Mouse (Mus musculus) thymus, postnatal 0 days (tissue): ENCODE measurements around the gene Pde4d. TPM values are rescaled to one million over a fixed set of nuclear protein-coding genes. Genes with fewer than 3 reads are reported as not detected.
A peak's percentile ranks its signal among the peaks of the same experiment; 100 is the strongest.

Experiments
- DNase-seq: peaks from one replicate; pipeline ENCODE4 v3.0.0-alpha.2; 2015; ENCODE audit warnings: low spot score
- microRNA counts: library from miRNA; unstranded; fragments of <30 nt; microRNA quantifications from one replicate; lab custom pipeline; 2015
- microRNA-seq: library from miRNA; unstranded; fragments of <30 nt; microRNA quantifications from one replicate; pipeline ENCODE4, GENCODE M21; 2016; ENCODE audit warnings: borderline number of aligned reads
- polyA plus RNA-seq: library from polyadenylated mRNA; unstranded; fragments of >200 nt; fragmentation: Nextera tagmentation; extraction: Ambion mirVana; gene quantifications from 2 replicates; pipeline ENCODE4 v1.2.1, GENCODE M21; 2015

Pde4d gene
- polyA plus RNA-seq, 1 experiment from 2014 or later: 16.5 TPM

GRCm38 (mm10) chr13:109954189-109954588 lies 1504.4 kb downstream of the Pde4d start:
- no peak for DNase-seq

DNA sequence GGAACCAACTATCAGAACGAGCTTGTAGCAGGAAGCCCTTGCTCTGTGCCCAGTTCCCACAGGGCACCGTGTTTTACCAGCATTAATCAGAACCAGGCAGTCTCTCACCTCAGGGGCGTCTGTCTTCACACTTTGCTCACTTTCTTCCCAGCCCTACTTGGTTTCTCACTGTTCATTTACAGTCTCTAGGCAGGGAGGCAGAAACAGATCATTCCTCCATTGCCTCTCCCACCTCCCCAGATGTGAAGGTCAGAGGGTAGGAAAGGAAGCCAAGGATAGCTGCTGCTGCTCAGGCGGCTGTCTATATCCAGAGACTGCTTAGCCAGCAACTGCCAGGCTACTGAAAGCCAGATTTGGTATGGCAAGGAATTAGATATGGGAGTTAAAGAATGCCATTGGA lies 1508.2 kb downstream of the Pde4d start:
- DNase-seq: no peak

DNA sequence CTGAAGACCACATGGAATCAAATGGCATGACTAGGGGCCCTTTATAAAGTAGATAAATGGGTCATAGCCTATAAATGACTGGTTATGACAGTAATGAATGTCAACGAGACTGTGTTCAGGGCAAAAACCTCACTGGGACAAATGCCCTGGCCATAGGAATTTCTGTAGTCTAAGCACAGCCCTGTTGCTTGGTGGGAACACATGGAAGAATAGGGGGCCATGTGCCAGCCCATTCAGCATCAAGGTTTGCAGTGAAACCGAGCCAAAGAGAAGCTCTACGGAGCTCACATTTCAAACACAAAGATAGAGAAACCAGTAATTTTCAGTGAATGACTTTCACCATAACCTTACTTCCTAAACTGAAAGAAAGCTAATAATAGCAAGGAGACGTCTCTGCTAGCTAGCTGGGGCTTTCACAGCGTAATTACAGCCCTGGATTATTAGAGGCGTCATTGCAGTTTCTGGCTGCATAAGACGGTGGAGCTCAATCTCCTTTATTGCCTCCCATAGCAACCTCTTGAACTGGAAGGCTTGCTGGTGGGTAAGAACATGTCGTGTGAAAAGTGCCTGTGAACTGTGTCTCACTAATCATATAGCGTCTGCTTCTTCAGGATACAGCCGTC lies 1533.2 kb downstream of the Pde4d start:
- no peak for DNase-seq

GRCm38 (mm10) chr13:109985411-109985810 lies 1535.7 kb downstream of the Pde4d start:
- no peak for DNase-seq

- no peak for DNase-seq
Measured at GRCm38 (mm10) chr13:109985892-109986291, 1536.1 kb downstream of the Pde4d start.

DNA sequence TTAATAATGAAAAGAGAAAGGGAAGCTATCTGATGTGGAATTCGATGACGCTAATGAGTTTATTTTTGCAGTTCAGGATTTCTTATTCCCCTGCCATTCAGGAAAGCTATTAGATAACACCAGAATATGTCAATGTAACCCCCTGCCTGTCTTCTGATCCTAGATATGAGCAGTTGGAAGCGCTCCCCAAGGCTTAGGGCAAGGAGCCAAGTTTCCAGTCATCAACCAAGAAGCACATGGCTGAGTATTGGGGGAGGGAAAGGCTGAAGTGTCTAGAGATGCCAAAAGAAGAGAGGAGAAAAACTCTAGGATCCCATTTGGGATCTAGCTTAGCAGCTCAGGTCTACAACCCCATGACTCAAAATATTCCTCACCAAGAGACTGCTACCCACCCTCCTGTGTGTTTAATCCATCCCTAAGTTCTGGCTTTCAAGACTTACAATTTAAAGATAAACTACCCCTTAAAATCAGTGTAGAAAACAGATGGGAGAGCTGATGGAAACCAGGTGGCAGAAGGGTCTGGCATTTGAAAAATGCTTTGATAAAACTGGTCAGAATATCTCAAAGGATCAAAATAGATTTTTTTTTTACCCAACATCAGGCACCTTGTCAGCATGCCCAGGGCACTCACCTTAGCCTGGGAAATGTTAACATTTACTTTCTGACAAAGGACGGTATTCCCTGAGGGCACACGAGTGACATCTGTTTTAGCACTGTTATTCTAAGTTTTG lies 1543.2 kb downstream of the Pde4d start:
- DNase-seq: no peak

DNA sequence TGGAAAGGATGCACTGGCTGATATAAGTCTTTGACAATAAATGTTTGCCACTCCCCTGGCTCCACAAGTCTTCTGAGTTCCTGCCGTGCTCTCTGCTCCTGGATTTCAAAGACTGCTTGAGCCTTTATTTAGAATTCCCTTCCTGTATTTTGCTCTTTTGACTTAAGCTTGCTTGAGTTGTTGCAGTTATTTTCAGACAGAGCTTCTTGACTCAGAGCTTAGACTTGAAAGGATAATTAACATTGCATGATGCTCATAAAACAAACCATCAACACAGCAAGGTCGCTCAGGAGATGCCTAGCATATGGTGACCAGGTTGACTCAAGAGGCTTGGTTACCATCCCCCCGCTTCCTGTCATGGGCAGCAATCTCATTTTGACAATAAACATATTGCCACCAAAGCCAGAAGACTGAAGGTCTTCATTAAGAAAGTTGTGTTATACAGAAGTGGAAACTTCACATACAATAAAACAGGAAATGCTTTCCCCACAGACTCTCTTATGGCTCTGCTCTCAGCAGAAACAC lies 1544.6 kb downstream of the Pde4d start:
- DNase-seq: no peak

DNA sequence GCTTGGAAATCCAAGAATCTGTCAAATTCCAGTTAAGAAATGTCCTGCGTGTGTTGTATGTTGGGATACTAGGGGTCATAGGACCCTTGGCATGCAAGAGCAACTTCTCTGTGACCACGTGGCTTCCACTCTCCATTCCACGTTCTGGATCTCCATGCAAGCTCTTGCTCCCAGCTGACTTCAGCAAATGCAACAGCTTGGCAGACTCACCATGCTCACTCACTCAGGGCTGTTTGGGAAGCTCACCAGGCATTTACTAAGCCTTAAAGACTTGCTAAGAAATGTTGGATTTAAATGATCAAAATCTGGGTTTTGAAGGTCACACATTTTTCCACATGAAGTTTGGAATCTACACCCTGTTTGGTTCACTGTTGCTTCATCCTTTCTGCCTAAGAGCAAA lies 1552.3 kb downstream of the Pde4d start:
- DNase-seq: no peak

MicroRNAs encoded within 50 kb of the gene (microRNA counts, 519-probe panel; counts per million panel counts)
- microRNA mmu-miR-1904 (lab: Ali Mortazavi, UCI): 473 counts per million, percentile 71 among the panel's probes with 10 or more counts
- microRNA mmu-miR-582-3p (lab: Ali Mortazavi, UCI): 473 counts per million, percentile 71 among the panel's probes with 10 or more counts
- microRNA mmu-miR-582-5p (lab: Ali Mortazavi, UCI): 473 counts per million, percentile 71 among the panel's probes with 10 or more counts

Small RNA genes lying within 50 kb of the gene (microRNA-seq; reads per million reads assigned to microRNA genes)
- gene Mir1904: not detected
- gene Mir582: 9.2 reads per million, percentile 16 among the genes with 10 or more reads in this experiment

Other genes with a start within 250 kb of the Pde4d start
- gene Elovl7, start 235.5 kb upstream of the Pde4d start, polyA plus RNA-seq: 1.2 and 1.5 TPM in 2 replicates
- gene Depdc1b, start 133.6 kb upstream of the Pde4d start, polyA plus RNA-seq: 11.9 and 14.3 TPM in 2 replicates